Mouse (Mus musculus): ENCODE measurements at regions not wholly inside any gene's neighbourhood (a gene's known extent, or its start where the extent isn't known, plus 50 kb on each side); places are given as distances from the start of the nearest gene placed in this dataset.

DNA sequence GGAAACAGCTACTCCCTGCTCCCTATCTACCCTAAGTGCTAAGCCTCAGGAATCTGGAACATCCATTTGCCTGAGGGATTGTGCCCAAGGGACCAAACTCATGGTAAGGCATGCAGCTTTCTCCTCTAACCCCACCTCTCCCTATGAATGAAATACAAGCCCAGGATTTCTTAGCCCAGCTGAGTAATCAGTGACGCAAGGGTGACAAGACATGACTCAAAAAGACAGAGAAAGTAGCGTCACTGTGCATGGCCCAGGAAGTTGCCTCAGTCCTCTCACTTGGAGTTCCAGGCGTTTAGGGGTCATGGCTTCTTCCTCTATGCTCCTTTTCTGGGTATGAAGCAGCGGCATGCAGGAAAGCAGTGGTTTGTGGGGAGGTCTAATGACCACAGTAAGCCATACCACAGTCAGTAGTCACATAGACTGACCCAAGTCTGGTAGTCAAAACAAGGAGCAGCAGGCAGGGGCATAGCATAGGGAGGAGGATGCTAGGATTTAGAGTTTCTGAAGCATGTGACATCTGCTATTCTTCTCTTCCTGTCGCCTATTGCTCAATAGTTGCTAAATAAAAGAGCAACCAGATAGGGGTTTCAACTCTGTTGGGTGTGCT, 78.7 kb upstream of the Cd93 start:
- TF ChIP-seq CTCF (IDR thresholded peaks at IDR 0.05; ENCODE audit: low read depth) (no peak), EP300 (IDR thresholded peaks at IDR 0.05; ENCODE audit: low read depth) (no peak)
